Mouse (Mus musculus) liver, embryonic 12.5 days (tissue): ENCODE data around the gene Tcp10a. TPM values are rescaled to one million over a fixed set of nuclear protein-coding genes. Genes with fewer than 3 reads are reported as not detected.
"Not testable (repeated sequence)": the region's sequence is repeated elsewhere in the genome, so short reads cannot be mapped to it uniquely, and the experiment has no call there.

Experiments used
- ATAC-seq: fragments of 200-750 bp; cut with Nextera tagmentation; 2 replicates; pipeline ENCODE4 v1.8.0; 2017; ENCODE audit warnings: moderate number of reproducible peaks, mild to moderate bottlenecking, moderate library complexity
- H3K27ac ChIP-seq: fragments of 300-500 bp; sonication (generic); 2 replicates; pipeline ENCODE4 v1.5.1; 2016; ENCODE audit warnings: mild to moderate bottlenecking
- H3K27me3 ChIP-seq: fragments of 300-500 bp; sonication (generic); replicated peaks from 2 replicates; pipeline ENCODE4 v1.6.1; 2016; ENCODE audit warnings: mild to moderate bottlenecking, moderate library complexity
- H3K36me3 ChIP-seq: fragments of 300-500 bp; sonication (generic); 2 replicates; pipeline ENCODE4 v1.6.1; 2016; ENCODE audit warnings: mild to moderate bottlenecking, moderate library complexity
- H3K4me1 ChIP-seq: fragments of 300-500 bp; sonication (generic); 2 replicates; pipeline ENCODE4 v1.6.1; 2016
- H3K4me2 ChIP-seq: fragments of 300-500 bp; sonication (generic); 2 replicates; pipeline ENCODE4 v1.6.1; 2016; ENCODE audit warnings: mild to moderate bottlenecking, moderate library complexity
- H3K4me3 ChIP-seq: fragments of 300-500 bp; sonication (generic); 2 replicates; pipeline ENCODE4 v1.5.1; 2016; ENCODE audit warnings: mild to moderate bottlenecking, moderate library complexity
- H3K9ac ChIP-seq: fragments of 300-500 bp; sonication (generic); 2 replicates; pipeline ENCODE4 v1.6.1; 2016; ENCODE audit warnings: mild to moderate bottlenecking, moderate library complexity
- H3K9me3 ChIP-seq: fragments of 300-500 bp; sonication (generic); replicated peaks from 2 replicates; pipeline ENCODE4 v1.6.1; 2016; ENCODE audit warnings: mild to moderate bottlenecking, moderate library complexity
- WGBS: fragments of 180-500 bp; shearing (Covaris S2); methylation state at CpG from one replicate; pipeline ENCODE4 v1.1.7; 2016; ENCODE audit not compliant: insufficient replicate concordance; 5-methylcytosine and 5-hydroxymethylcytosine counted together
- polyA plus RNA-seq: library from polyadenylated mRNA; unstranded; fragments of >200 nt; fragmentation: Nextera tagmentation; extraction: Ambion mirVana; gene quantifications from 2 replicates; pipeline ENCODE4 v1.2.1, GENCODE M21; 2016

Gene Tcp10a
- polyA plus RNA-seq, 1 experiment from 2014 or later: not detected

- H3K36me3 ChIP-seq, ATAC-seq, H3K27me3 ChIP-seq, H3K9ac ChIP-seq, H3K9me3 ChIP-seq, H3K4me1 ChIP-seq, H3K4me2 ChIP-seq, H3K4me3 ChIP-seq, H3K27ac ChIP-seq: not testable (repeated sequence)
- 49% methylated on average over 4 of the region's 5 CpGs for WGBS
Observed at GRCm38 (mm10) chr17:7332745-7333144, 8.3 kb downstream of the Tcp10a start.

GRCm38 (mm10) chr17:7337381-7337780, 12.9 kb downstream of the Tcp10a start:
- not testable (repeated sequence) for ATAC-seq, H3K36me3 ChIP-seq, H3K4me1 ChIP-seq, H3K27me3 ChIP-seq, H3K4me2 ChIP-seq, H3K27ac ChIP-seq, H3K9ac ChIP-seq, H3K9me3 ChIP-seq, H3K4me3 ChIP-seq
- WGBS: 64% methylated on average over 8 of the region's 9 CpGs

- H3K27me3 ChIP-seq, H3K36me3 ChIP-seq, H3K4me1 ChIP-seq, H3K9ac ChIP-seq, H3K27ac ChIP-seq, H3K4me2 ChIP-seq, H3K4me3 ChIP-seq, ATAC-seq, H3K9me3 ChIP-seq: not testable (repeated sequence)
- 57% methylated on average over 2 of the region's 3 CpGs for WGBS
Observed at GRCm38 (mm10) chr17:7348765-7349164, 24.3 kb downstream of the Tcp10a start.

GRCm38 (mm10) chr17:7352596-7352995, 28.1 kb downstream of the Tcp10a start, which contains the start of gene Ttll2:
Gene Ttll2, minus strand, starts transcription at chr17:7352696.
- not testable (repeated sequence) for H3K4me1 ChIP-seq, H3K4me3 ChIP-seq, H3K36me3 ChIP-seq, H3K27me3 ChIP-seq, H3K27ac ChIP-seq, H3K4me2 ChIP-seq, ATAC-seq, H3K9me3 ChIP-seq, H3K9ac ChIP-seq
- WGBS: 47% methylated on average over 1 of the region's 1 CpGs

- not testable (repeated sequence) for H3K4me1 ChIP-seq, H3K4me2 ChIP-seq, ATAC-seq, H3K9me3 ChIP-seq, H3K27me3 ChIP-seq, H3K27ac ChIP-seq, H3K9ac ChIP-seq, H3K4me3 ChIP-seq, H3K36me3 ChIP-seq
- 87% methylated on average over 4 of the region's 4 CpGs for WGBS
Observed at GRCm38 (mm10) chr17:7359806-7360205, 35.4 kb downstream of the Tcp10a start.

GRCm38 (mm10) chr17:7360749-7361465, 36.5 kb downstream of the Tcp10a start:
- WGBS: 74% methylated on average over 9 of the region's 9 CpGs
- not testable (repeated sequence) for H3K27me3 ChIP-seq

GRCm38 (mm10) chr17:7365615-7366014, 41.2 kb downstream of the Tcp10a start:
- not testable (repeated sequence) for H3K4me2 ChIP-seq, H3K9ac ChIP-seq, ATAC-seq, H3K27ac ChIP-seq, H3K27me3 ChIP-seq, H3K36me3 ChIP-seq, H3K9me3 ChIP-seq, H3K4me1 ChIP-seq, H3K4me3 ChIP-seq
- WGBS: 50% methylated on average over 1 of the region's 3 CpGs

More at GRCm38 (mm10) chr17:7360749-7361465, 36.5 kb downstream of the Tcp10a start:
- not testable (repeated sequence) for H3K4me3 ChIP-seq, H3K4me1 ChIP-seq, H3K36me3 ChIP-seq, H3K9me3 ChIP-seq, ATAC-seq, H3K9ac ChIP-seq, H3K27ac ChIP-seq, H3K4me2 ChIP-seq

- not testable (repeated sequence) for H3K9ac ChIP-seq, H3K4me1 ChIP-seq, H3K27ac ChIP-seq, ATAC-seq, H3K9me3 ChIP-seq, H3K4me2 ChIP-seq, H3K27me3 ChIP-seq, H3K36me3 ChIP-seq, H3K4me3 ChIP-seq
- 17% methylated on average over 1 of the region's 1 CpGs for WGBS
Observed at GRCm38 (mm10) chr17:7366265-7366664, 41.8 kb downstream of the Tcp10a start.

- not testable (repeated sequence) for H3K36me3 ChIP-seq, H3K4me2 ChIP-seq, H3K4me3 ChIP-seq, H3K27me3 ChIP-seq, ATAC-seq, H3K4me1 ChIP-seq, H3K9me3 ChIP-seq, H3K9ac ChIP-seq, H3K27ac ChIP-seq
- WGBS: 57% methylated on average over 5 of the region's 7 CpGs
Observed at GRCm38 (mm10) chr17:7366676-7367374, 42.4 kb downstream of the Tcp10a start.

- H3K27ac ChIP-seq, H3K9me3 ChIP-seq, H3K4me1 ChIP-seq, H3K9ac ChIP-seq, ATAC-seq, H3K4me3 ChIP-seq, H3K27me3 ChIP-seq, H3K36me3 ChIP-seq, H3K4me2 ChIP-seq: not testable (repeated sequence)
- 39% methylated on average over 6 of the region's 6 CpGs for WGBS
Observed at GRCm38 (mm10) chr17:7369401-7369800, 45.0 kb downstream of the Tcp10a start.

GRCm38 (mm10) chr17:7371879-7372278, 47.4 kb downstream of the Tcp10a start, which contains the start of gene Gm49630:
Gene Gm49630, minus strand, starts transcription at chr17:7371979.
- not testable (repeated sequence) for H3K27me3 ChIP-seq, H3K9me3 ChIP-seq, H3K4me1 ChIP-seq, H3K36me3 ChIP-seq, H3K27ac ChIP-seq, H3K4me3 ChIP-seq, H3K4me2 ChIP-seq, H3K9ac ChIP-seq, ATAC-seq
- WGBS: 75% methylated on average over 3 of the region's 5 CpGs

GRCm38 (mm10) chr17:7376951-7377700, 52.7 kb downstream of the Tcp10a start:
- peak; percentile 40; the same call in 1 of the 2 replicates for ATAC-seq
- H3K9me3 ChIP-seq, H3K4me1 ChIP-seq, H3K36me3 ChIP-seq, H3K9ac ChIP-seq, H3K4me3 ChIP-seq, H3K4me2 ChIP-seq, H3K27me3 ChIP-seq, H3K27ac ChIP-seq: not testable (repeated sequence)
- 54% methylated on average over 1 of the region's 3 CpGs for WGBS
